Mouse (Mus musculus) ES-CJ7 (cell line): ENCODE results near the gene Ccl19.
"Not testable (repeated sequence)": the region's sequence is repeated elsewhere in the genome, so short reads cannot be mapped to it uniquely, and the experiment has no call there.

Experiments
- DNase-seq: peaks from one replicate; pipeline ENCODE4 v3.0.0; 2011; ENCODE audit warnings: low read depth, low spot score

The Ccl19 gene

GRCm38 (mm10) chr4:42756477-42756876 is at the start of gene Ccl19:
TSS of gene Ccl19 (minus strand) at chr4:42756577.
- not testable (repeated sequence) for DNase-seq

DNA sequence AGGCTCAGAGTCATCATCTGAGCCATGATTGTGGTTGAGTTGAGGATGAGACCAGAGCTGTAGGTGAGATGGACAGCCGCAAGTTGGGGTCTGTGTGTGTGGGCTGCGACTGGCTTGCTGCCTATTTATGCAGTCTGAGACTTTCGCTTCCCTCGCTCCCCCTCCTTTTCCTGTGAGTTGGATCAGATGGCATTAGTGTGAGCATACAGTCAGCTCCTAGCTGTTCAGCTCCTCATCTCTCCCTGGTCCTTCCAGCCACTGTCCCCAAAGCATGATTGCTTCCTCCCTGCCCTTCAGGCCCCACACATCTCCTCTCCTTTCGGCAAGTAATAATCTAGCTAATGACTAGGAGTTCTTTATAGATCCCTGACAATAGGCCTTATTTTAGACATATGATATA is 17.5 kb upstream of the Ccl19 start, which contains the start of gene Ccl21a:
Ccl21a (minus strand) TSS at position 101 of the 400 bp plus-strand sequence.
- not testable (repeated sequence) for DNase-seq

DNA sequence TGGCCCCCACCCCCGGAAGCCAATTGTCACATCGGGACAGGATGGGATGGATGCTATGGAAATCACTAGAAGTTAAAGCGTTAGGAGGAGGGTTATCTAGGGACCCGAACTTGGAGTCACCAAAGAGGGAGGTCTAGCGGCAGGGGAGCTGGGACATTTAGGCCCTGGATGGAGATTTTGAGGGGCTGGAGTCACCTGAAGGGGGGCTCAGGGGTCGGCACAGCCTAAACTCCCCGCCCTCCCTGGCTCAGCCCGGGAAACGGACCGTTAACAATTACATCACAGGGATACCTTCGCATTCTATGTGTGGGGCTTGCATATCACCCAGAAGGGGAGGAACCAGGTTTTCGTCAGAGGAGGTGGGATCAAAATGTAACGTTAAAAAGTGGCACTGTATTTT is 21.1 kb downstream of the Ccl19 start, which contains the start of gene 4930578G10Rik:
4930578G10Rik (plus strand) TSS at position 301 of the 400 bp plus-strand sequence.
- not testable (repeated sequence) for DNase-seq
